Mouse (Mus musculus) liver, embryonic 14.5 days (tissue): ENCODE data around the gene Tbc1d12.

Experiments
- CTCF ChIP-seq: IDR thresholded peaks from 2 replicates; pipeline ENCODE4 v1.5.1; 2016; ENCODE audit warnings: antibody characterized with exemption, low read depth, control low read depth
- EP300 ChIP-seq: IDR thresholded peaks from 2 replicates; pipeline ENCODE4 v1.6.1; 2016; ENCODE audit warnings: antibody characterized with exemption, low read depth

DNA sequence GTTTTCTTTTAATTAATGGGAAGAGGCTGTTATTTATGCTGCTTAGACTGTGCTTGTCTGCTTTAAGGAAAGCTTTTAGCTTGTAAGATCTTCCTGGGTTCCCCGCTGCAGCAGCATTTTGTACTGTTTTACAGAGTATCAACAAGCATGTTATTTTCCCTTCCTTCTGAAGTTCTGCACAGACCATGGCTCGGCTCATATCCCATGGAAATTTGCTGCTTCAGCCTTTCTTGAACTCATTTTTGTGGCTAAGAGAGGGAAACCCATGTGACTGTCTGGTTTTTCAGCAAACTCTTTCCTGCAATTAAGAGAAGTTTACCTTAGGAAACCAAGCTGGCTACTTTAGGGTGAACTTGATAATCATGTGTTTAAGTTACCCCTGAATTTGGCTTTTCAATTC lies 10.0 kb downstream of the Tbc1d12 start:
- TF ChIP-seq EP300 (no peak), CTCF (no peak)
